Mouse (Mus musculus) mouse trophoblast stem cell (cell line): ENCODE measurements around the gene Skil.

Experiments
- in situ Hi-C, 2 experiments: fragments of 300-500 bp; cut with MseI, MboI; formaldehyde crosslinking; loops; 2 replicates in 1 of 2; 3 replicates in 1 of 2; pipeline ENCODE4 v1.15.1; 2025

The Skil gene

GRCm38 (mm10) chr3:31126848-31127247 is 32.0 kb downstream of the Skil start:
- in situ Hi-C loops, result no loop called here

DNA sequence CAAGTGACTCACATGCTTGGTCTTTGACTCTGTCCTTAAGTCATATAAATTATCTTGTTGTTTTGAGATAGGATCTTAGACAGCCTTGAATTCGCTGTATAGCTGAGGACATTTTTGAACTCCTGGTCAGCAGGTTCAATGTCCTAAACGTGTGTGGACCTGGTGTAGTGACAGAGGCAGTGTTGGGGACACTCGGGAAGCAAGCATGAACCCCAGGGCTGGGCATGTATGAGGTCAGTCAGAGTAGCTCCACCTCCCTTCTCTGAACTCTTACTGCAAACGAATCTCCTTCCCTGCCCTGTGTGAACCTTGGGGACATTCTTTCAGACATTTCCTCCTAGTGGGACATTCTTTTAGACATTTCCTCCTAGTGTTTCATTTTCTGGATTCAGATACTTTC is 34.9 kb downstream of the Skil start:
- in situ Hi-C loops, result no loop called here

GRCm38 (mm10) chr3:31133664-31134063 is 38.8 kb downstream of the Skil start:
- in situ Hi-C loops, result no loop called here

- in situ Hi-C loops, result no loop called here
These were observed 39.4 kb downstream of the Skil start for GRCm38 (mm10) chr3:31134246-31134645.

DNA sequence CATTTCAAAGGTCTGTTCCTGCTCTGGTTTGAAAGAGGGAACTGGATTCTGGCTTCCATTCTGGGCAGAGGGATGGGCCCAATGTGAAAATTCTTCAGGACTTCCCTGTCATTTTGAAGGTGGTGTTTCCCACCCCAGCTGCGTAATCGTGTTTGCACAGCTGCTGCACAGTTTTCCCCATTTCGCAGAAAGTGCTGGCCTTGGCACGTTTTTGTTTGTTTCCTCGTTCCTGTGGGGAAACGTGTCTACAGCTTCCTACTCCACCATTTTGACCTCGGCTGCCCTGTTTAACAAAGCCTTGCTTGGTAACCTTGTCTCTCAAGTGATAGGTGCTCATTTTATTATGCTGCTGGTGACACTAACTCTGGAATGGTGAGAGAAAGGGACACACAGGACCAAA is 39.8 kb downstream of the Skil start:
- in situ Hi-C loops, result loop anchor here (5.0 kb wide), 1 partner anchor 77 kb away; no protein-coding TSS in a partner anchor

DNA sequence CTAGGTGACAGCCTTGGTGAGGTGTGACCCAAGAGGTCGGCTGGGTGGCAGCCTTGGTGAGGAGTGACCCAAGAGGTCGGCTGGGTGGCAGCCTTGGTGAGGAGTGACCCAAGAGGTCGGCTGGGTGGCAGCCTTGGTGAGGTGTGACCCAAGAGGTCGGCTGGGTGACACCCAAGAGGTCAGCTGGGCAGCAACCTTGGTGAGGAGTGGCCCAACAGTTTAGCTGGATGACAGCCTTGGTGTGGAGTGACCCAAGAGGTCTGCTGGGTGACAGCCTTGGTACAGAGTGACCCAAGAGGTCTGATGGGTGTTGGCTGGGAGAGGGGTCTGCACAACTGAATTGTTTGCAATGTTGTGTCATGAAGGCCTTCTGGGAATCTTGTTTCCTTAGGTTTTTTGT is 41.7 kb downstream of the Skil start:
- in situ Hi-C loops, result loop anchor here (5.0 kb wide), 1 partner anchor 79 kb away; no protein-coding TSS in a partner anchor

GRCm38 (mm10) chr3:31138454-31139424 is 43.9 kb downstream of the Skil start:
- in situ Hi-C loops, result loop anchor here (5.0 kb wide), 1 partner anchor 81 kb away; no protein-coding TSS in a partner anchor

- in situ Hi-C loops, result no loop called here
These were observed 46.8 kb downstream of the Skil start for GRCm38 (mm10) chr3:31141621-31142020.

DNA sequence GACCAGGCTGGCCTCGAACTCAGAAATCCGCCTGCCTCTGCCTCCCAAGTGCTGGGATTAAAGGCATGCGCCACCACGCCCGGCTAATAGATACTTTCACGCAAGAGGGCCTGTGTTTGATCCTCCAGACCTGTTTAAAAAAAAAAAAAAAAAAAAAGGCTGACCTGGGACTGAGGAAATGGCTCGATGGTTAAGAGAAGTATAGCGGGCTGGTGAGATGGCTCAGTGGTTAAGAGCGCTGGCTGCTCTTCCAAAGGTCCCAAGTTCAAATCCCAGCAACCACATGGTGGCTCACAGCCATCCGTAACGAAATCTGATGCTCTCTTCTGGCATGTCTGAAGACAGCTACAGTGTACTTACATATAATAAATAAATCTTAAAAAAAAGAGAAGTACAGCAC is 50.4 kb downstream of the Skil start:
- in situ Hi-C loops, result loop anchor here (5.0 kb wide), 1 partner anchor 457 kb away; no protein-coding TSS in a partner anchor

- in situ Hi-C loops, result loop anchor here (5.0 kb wide), 1 partner anchor 457 kb away; no protein-coding TSS in a partner anchor
These were observed 50.9 kb downstream of the Skil start for GRCm38 (mm10) chr3:31145641-31146290.

GRCm38 (mm10) chr3:31148595-31148994 is 53.7 kb downstream of the Skil start:
- in situ Hi-C loops, result loop anchor here (5.0 kb wide), 1 partner anchor 454 kb away; no protein-coding TSS in a partner anchor

- in situ Hi-C loops, result loop anchor here (5.0 kb wide), 1 partner anchor 453 kb away; no protein-coding TSS in a partner anchor
These were observed 54.8 kb downstream of the Skil start, which contains the start of gene Cldn11 for GRCm38 (mm10) chr3:31149706-31150105. Gene Cldn11, plus strand, starts transcription at chr3:31149920.

DNA sequence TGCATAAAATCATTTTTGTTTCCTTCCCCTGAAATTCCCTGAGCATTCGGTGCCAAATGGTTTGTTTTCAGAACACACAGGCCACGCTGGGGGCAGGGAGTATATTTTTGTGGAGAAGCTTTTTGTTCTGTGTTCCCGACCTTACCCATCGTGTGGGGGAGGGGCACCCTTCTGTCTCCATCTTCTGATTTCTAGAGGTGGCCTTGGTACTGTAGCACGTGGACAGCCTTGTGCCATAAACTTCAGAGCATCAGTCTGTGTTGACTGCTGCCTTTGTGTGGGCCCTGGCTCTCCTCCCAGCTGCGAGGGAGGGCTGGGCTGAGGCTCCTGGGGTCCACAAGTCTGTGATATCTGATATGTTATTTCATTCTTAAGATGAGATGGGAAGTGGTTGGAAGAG is 57.2 kb downstream of the Skil start:
- in situ Hi-C loops, result no loop called here

DNA sequence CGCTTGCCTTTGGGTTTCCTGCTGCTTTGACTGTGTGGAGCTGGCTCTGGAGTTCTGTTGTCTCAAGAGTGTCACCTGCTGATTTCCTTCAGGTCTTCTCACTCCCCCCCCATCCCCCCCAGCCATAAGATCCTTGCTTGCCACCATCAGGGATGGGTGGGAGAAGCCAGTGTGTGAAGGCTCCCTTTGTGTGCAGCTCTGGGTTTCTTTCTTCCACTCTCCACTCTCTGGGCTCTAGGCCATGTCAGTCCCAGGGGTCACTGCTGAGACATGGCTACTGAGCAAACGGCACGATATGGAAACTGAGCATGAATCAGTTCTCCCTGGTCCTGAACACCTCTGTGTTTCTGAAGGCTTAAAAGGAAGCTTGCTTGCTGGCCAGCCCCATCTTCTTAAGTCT is 61.3 kb downstream of the Skil start:
- in situ Hi-C loops, result no loop called here

DNA sequence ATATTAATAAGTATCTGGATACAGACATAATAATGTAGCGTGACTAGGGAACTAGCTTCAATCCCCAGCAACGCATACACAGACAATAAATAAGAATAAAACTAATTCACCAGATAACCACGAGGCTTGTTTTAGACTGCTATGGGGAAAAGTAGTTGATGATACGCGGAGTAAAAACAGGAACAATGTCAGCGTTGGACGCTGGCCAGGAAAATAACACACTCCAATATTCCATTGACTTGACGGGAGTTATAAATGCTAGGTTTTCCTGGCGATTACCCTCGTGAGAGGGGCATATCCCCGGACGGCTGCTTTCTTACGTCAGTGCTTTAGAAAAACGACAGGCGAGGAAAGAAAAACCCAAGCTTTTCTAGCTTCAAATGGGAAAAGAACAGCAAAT is 62.9 kb downstream of the Skil start:
- in situ Hi-C loops, result no loop called here

DNA sequence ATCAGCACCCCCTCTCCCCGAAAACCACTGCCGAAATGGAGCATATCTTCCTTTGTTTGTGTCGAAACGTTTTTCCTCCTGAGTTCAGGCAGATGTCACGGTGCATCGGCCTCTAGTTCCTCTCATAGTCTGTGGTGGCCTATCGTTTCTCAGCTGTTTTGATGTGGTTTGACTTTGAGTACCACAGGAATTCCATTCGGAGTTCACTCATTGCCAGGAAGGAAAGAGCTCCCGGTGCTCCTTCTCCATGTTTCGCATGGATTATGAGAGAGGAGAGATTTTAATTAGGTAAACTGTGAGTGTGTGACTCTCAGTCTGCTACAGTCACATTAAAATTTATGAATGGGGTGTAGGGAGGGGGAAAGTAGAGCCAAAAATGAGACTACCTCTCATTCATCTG is 65.2 kb downstream of the Skil start:
- in situ Hi-C loops, result no loop called here

DNA sequence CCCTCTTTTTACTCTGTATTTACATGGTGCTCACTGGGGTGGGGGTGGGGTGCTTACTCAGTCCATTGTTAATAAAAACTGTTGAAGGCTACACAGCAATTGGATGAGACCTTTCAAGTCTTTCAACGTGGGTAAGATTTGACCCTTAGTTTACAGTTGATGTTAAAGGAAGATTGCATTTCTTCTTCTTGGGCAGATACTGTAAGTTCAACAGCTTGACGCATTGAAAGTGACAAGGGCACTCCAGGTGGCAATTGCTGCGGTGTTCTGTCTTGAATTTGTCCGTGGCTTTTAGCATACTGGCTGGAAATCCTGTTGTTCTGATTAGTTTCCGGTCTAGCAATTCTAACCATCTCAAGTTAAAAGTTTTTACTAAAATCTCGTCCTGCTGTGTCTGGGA is 66.5 kb downstream of the Skil start:
- in situ Hi-C loops, result no loop called here

- in situ Hi-C loops, result no loop called here
These were observed 68.0 kb downstream of the Skil start for GRCm38 (mm10) chr3:31162860-31163259.

DNA sequence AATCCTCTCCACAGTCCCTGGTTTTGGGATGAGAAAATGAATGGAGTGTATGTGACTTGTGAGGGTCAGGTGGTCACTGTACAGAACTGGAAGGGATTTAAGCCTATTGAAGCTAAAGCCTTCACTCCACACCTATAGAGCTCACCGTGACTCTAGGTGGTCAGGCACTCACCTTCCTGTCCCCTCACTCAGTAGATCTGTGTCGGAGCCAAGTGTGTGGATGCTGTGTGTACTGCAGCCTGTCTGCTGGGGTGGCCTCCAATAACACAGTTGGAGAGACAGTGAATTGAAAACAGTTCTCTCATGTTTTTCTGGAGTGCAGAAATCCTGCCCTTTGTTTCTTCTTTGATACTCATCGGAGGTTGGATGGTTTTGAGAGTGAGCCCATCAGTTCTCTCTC is 70.9 kb downstream of the Skil start:
- in situ Hi-C loops, result no loop called here

- in situ Hi-C loops, result no loop called here
These were observed 71.6 kb downstream of the Skil start for GRCm38 (mm10) chr3:31166365-31166871.
